Mouse (Mus musculus) lung, adult 2 months (tissue): ENCODE data around the gene Gm5662.
"Not testable (repeated sequence)": the region's sequence is repeated elsewhere in the genome, so short reads cannot be mapped to it uniquely, and the experiment has no call there.

Experiments used
- CTCF ChIP-seq: fragments of 200-500 bp; IDR thresholded peaks from 2 replicates; pipeline ENCODE4 v1.5.1; 2011; ENCODE audit warnings: mild to moderate bottlenecking, low read length, control low read depth; ENCODE audit not compliant: insufficient read depth
- POLR2A ChIP-seq: fragments of 200-500 bp; IDR thresholded peaks from 2 replicates; pipeline ENCODE4 v1.6.1; 2011; ENCODE audit warnings: low read depth, mild to moderate bottlenecking, control low read depth, low read length, borderline replicate concordance; ENCODE audit errors: extremely low read depth

DNA sequence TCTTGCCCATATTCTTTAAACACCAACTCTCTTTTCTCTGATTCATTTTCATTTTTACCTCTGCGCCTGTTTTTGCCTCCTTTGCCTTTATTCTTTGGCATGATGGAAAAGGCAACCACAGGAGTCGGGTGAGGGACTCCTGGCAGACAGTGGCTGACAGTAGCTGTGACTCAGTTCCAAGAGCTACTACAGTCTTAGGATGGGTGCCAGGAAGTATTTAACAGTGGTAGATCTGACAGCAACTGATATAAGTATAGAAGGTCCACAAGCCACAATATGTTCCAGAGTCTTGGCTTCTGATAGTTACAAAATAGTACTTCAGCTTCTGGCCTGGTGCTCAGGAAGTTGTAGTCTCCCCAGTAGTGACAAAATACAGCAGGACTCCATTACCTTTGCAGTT, 24.3 kb downstream of the Gm5662 start, which contains the start of gene Gm8332:
- TF ChIP-seq POLR2A, CTCF: not testable (repeated sequence)
